Mouse (Mus musculus) lung, postnatal 0 days (tissue): ENCODE measurements around the gene Tmem109.

Experiments used
- CTCF ChIP-seq: IDR thresholded peaks from 2 replicates; pipeline ENCODE4 v1.5.1; 2016; ENCODE audit warnings: antibody characterized with exemption, mild to moderate bottlenecking
- EP300 ChIP-seq: IDR thresholded peaks from 2 replicates; pipeline ENCODE4 v1.6.1; 2016; ENCODE audit warnings: antibody characterized with exemption, mild to moderate bottlenecking, control low read depth

GRCm38 (mm10) chr19:10878201-10878837 is 3.5 kb downstream of the Tmem109 start:
- TF ChIP-seq CTCF (no peak), EP300 (no peak)
